Mouse (Mus musculus) ES-Bruce4 (cell line): ENCODE results near the gene Mpst. TPM values are rescaled to one million over a fixed set of nuclear protein-coding genes. Genes with fewer than 3 reads are reported as not detected.

Source experiments
- H3K27ac ChIP-seq: 2 replicates; pipeline ENCODE4 v1.5.1; 2012; ENCODE audit warnings: low read length, inconsistent platforms; ENCODE audit not compliant: insufficient read depth
- H3K27me3 ChIP-seq: 2 replicates; pipeline ENCODE4 v1.6.1; 2012; ENCODE audit warnings: mild to moderate bottlenecking, low read length, inconsistent platforms; ENCODE audit not compliant: control insufficient read depth, poor library complexity, insufficient read depth, severe bottlenecking
- H3K36me3 ChIP-seq: 2 replicates; pipeline ENCODE4 v1.6.1; 2012; ENCODE audit warnings: inconsistent platforms, mild to moderate bottlenecking, low read length, moderate library complexity; ENCODE audit not compliant: control insufficient read depth, poor library complexity, insufficient read depth, severe bottlenecking
- H3K4me1 ChIP-seq: one replicate; pipeline ENCODE4 v1.8.1; 2011; ENCODE audit warnings: low read length; ENCODE audit not compliant: control insufficient read depth, insufficient read depth
- H3K4me3 ChIP-seq: 2 replicates; pipeline ENCODE4 v1.5.1; 2011; ENCODE audit warnings: low read depth, mild to moderate bottlenecking, low read length
- H3K9ac ChIP-seq: 2 replicates; pipeline ENCODE4 v1.6.1; 2012; ENCODE audit warnings: low read depth, mild to moderate bottlenecking, inconsistent platforms; ENCODE audit not compliant: poor library complexity, severe bottlenecking
- H3K9me3 ChIP-seq: replicated peaks from 2 replicates; pipeline ENCODE4 v1.6.1; 2012; ENCODE audit warnings: mild to moderate bottlenecking, low read length, inconsistent platforms; ENCODE audit not compliant: control insufficient read depth, poor library complexity, insufficient read depth, severe bottlenecking
- CTCF ChIP-seq: IDR thresholded peaks from one replicate; pipeline ENCODE4 v1.8.1; 2011; ENCODE audit warnings: low read depth, low read length
- EP300 ChIP-seq: IDR thresholded peaks from 2 replicates; pipeline ENCODE4 v1.6.1; 2011; ENCODE audit warnings: low read depth, low read length; ENCODE audit not compliant: insufficient read depth
- POLR2A ChIP-seq: IDR thresholded peaks from one replicate; pipeline ENCODE4 v1.8.1; 2011; ENCODE audit warnings: low read length; ENCODE audit not compliant: insufficient read depth
- polyA plus RNA-seq: library from polyadenylated mRNA; stranded (reverse); fragments of >200 nt; gene quantifications from 2 replicates; pipeline ENCODE4 v1.2.4, GENCODE M21; 2011; ENCODE audit warnings: low read depth; ENCODE audit not compliant: missing spikeins, insufficient read depth, insufficient read length

The Mpst gene
- polyA plus RNA-seq, 1 experiment: 15.4 TPM

DNA sequence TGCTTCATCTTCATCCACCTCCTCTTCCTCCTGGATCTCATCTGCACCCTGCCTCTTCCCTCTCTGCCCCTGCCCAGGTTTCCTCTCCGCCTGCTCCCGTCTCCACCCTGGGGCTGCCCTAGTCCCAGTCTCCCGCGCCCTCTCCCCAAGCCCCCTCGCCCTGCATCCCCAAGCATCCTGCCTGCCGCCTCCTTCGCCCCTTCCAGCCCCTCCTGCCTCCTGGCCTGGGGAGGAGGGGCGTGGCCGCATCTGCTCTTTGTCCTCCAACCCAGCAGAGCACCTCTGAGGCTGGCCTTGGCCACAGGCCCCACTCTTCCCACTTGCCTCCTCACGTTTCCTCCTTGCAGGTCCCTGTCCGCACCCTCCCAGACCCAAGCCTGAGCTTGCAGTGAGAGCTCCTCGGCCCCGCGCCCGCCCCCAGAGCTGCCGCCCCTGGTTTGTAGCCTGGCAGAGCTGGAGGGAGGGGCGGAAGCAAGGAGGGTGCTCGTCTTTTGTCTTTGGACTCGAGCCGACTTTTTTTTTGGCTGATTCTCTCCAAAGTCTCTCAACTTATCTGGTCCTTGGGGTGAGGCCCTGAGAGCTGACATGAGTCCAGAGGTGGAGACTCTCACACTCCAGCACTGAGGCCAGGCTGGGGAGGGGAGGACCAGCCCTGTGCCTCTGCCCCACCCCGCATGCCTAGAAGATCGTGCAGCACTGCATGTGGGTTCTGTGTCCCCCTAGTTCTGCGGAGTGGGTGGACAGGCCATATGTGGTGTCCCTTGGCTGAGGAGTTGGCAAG, 31.2 kb downstream of the Mpst start:
- Histone ChIP-seq H3K9me3 (no peaks in the 10 kb centered on the region), H3K9ac (no peak overlapping the region; the same call in 1 of the 2 replicates), H3K27ac (no peak overlapping the region), H3K4me3 (peak overlapping the region; percentile 55), H3K27me3 (no peaks in the 10 kb centered on the region), H3K36me3 (no peaks in the 10 kb centered on the region), H3K4me1 (peaks cover 2% of the 10 kb centered on the region)
- no peak for TF ChIP-seq EP300
- no peak for TF ChIP-seq CTCF
- TF ChIP-seq POLR2A: no peak

DNA sequence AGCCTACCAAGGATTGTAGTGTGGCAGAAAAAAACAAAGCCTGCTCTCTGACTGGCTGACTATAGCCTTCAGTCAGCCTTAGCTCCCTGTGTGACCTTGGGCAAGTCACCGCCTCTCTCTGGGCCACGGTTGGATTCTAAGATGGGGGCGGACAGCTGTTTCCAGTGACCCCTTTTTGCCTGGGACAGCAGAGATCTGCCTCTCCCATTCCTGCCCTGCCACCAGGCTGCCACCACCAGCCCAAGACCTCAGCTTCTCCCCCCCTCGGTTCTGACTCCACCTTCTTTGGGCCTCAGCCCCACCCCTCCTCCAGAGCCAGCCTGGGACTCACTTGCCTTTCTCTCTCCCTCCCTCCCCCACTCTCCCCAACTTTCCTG, 31.8 kb downstream of the Mpst start:
- Histone ChIP-seq H3K27ac (no peak overlapping the region), H3K27me3 (no peaks in the 10 kb centered on the region), H3K9me3 (no peaks in the 10 kb centered on the region), H3K4me3 (no peak overlapping the region), H3K36me3 (no peaks in the 10 kb centered on the region), H3K4me1 (peaks cover 2% of the 10 kb centered on the region), H3K9ac (no peak overlapping the region)
- TF ChIP-seq CTCF: no peak
- no peak for TF ChIP-seq EP300
- TF ChIP-seq POLR2A: no peak

DNA sequence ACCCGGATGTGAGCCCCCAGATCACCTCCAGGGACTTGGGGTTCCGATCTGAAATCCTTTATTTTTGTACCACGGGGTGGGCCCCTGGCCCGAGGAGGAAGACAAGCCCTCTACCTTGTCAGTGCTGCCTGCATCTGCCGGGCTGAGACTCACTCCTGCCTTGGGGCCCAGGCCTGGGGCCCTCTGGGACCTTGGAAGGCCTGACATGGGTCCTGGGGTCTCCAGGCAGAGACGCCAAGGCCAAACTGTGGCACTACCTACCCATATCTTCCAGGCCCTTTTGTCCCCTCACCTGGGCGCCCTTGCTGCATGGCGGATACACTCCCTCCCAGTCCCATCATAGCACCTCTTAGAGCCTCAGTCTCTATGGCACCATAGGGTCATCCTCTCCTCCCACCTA, 32.3 kb downstream of the Mpst start:
- no peak for TF ChIP-seq POLR2A
- Histone ChIP-seq H3K36me3 (no peaks in the 10 kb centered on the region), H3K4me3 (no peak overlapping the region), H3K27me3 (no peaks in the 10 kb centered on the region), H3K9me3 (no peaks in the 10 kb centered on the region), H3K27ac (no peak overlapping the region), H3K9ac (no peak overlapping the region), H3K4me1 (no peaks in the 10 kb centered on the region)

DNA sequence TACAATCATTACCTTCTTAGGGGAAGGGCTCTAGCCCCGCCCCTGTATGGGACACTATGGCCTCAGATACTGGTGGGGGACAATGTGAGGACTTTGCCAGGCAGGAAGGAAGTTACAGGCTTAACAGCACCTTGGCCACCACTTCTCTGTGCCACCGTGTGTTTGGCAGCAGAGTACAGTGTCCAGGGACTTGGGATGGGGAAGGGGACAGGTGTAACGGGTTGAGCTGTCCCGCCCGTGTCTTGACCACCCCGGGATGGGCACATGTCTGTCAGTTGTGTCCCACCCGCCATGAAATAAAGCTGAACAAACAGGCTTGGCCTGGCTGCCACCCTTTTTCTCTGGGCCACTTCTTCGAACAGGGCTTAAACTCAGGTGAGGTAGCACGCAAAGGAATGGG, 32.8 kb downstream of the Mpst start:
- no peaks in the 10 kb centered on the region for H3K27me3 ChIP-seq
- no peaks in the 10 kb centered on the region for H3K4me1 ChIP-seq
- H3K4me3 ChIP-seq: no peak overlapping the region
- H3K36me3 ChIP-seq: no peaks in the 10 kb centered on the region
- no peak overlapping the region for H3K9ac ChIP-seq
- H3K9me3 ChIP-seq: no peaks in the 10 kb centered on the region
- TF ChIP-seq CTCF (no peak), POLR2A (no peak), EP300 (no peak)
- H3K27ac ChIP-seq: no peak overlapping the region

DNA sequence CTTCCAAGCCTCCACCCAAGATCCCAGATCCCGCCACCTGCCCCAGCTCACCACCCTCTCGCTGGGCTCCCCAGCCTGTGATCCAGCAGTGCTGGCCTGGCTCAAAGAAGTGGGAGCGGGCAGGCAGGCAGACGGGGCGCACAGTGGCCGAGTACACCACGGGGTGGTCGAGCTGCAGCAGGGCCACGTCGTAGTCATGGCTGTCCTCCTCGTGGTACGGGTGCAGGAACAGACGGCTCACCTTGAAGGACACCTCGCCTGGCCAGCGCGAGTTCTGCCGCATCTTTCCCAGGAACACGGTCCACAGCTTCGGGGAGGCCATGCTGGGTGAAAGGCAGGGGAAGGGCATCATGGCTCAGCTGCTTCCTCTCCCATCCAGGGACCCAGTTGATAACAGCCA, 36.0 kb downstream of the Mpst start:
- Histone ChIP-seq H3K9me3 (no peaks in the 10 kb centered on the region), H3K36me3 (no peaks in the 10 kb centered on the region), H3K27ac (no peak overlapping the region), H3K4me3 (no peak overlapping the region), H3K27me3 (no peaks in the 10 kb centered on the region), H3K4me1 (no peaks in the 10 kb centered on the region), H3K9ac (no peak overlapping the region)
- no peak for TF ChIP-seq CTCF
- no peak for TF ChIP-seq EP300
- TF ChIP-seq POLR2A: no peak

DNA sequence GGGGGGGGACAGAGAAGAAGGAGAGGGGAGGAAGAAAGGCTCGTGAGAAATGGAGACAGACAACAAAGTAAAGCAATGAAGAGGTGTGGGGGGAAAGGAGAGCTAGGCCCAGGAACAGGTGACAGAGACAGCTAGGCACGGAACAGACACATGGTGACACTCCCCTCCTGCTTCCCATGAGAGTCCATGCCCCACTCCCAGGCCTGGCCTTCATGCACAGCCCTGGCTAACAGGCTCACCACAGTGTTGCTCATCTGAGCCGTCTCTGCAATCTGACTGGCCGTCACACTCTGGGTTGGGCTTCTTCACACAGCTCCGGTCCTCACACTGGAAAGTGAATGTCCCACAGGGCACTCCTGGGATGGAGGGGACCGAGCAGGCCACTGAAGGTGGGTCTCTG, 37.6 kb downstream of the Mpst start:
- Histone ChIP-seq H3K4me1 (peaks cover 2% of the 10 kb centered on the region), H3K27ac (no peak overlapping the region), H3K9me3 (no peaks in the 10 kb centered on the region)

More for the DNA sequence above, 37.6 kb downstream of the Mpst start:
- Histone ChIP-seq H3K9ac (no peak overlapping the region), H3K36me3 (no peaks in the 10 kb centered on the region), H3K4me3 (no peak overlapping the region), H3K27me3 (no peaks in the 10 kb centered on the region)
- TF ChIP-seq EP300 (no peak), CTCF (no peak), POLR2A (no peak)
